Mouse (Mus musculus) ZHBTc4 (cell line): ENCODE data around the gene Ccl27b.
"Not testable (repeated sequence)": the region's sequence is repeated elsewhere in the genome, so short reads cannot be mapped to it uniquely, and the experiment has no call there.

Source experiments
- DNase-seq: peaks from one replicate; pipeline ENCODE4 v3.0.0-alpha.2; 2011; ENCODE audit warnings: low read depth, low spot score

The Ccl27b gene

DNA sequence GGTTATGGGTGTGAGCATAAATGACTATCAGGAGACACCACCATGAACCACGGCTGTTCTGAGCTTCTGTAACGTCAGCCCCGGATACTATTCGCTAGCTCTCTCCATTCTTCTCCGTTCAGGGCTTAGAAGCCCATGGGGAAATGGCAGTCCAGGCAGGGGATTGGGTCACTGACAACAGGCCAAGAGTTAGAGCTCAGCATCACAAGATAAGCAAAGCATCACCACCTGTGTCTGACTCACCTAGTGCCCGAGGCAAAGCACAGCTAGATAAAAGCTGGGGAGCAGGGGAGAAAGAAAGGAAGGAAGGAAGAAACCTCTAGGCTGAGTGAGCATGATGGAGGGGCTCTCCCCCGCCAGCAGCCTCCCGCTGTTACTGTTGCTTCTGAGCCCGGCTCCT is at the start of gene Ccl27b:
Gene Ccl27b, plus strand, starts transcription at position 301 of the 400 bp plus-strand sequence.
- not testable (repeated sequence) for DNase-seq

DNA sequence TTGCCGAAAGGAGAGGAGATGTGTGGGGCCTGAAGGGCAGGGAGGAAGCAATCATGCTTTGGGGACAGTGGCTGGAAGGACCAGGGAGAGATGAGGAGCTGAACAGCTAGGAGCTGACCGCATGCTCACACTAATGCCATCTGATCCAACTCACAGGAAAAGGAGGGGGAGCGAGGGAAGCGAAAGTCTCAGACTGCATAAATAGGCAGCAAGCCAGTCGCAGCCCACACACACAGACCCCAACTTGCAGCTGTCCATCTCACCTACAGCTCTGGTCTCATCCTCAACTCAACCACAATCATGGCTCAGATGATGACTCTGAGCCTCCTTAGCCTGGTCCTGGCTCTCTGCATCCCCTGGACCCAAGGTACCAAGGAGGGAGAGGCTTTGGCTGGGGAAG is 43.2 kb upstream of the Ccl27b start, which contains the start of gene Gm10591:
Gene Gm10591, plus strand, starts transcription at position 301 of the 400 bp plus-strand sequence.
- not testable (repeated sequence) for DNase-seq

GRCm38 (mm10) chr4:42629419-42629818 is 25.6 kb upstream of the Ccl27b start, which contains the start of gene Gm2564:
Gene Gm2564 (plus strand): TSS chr4:42629719.
- not testable (repeated sequence) for DNase-seq

DNA sequence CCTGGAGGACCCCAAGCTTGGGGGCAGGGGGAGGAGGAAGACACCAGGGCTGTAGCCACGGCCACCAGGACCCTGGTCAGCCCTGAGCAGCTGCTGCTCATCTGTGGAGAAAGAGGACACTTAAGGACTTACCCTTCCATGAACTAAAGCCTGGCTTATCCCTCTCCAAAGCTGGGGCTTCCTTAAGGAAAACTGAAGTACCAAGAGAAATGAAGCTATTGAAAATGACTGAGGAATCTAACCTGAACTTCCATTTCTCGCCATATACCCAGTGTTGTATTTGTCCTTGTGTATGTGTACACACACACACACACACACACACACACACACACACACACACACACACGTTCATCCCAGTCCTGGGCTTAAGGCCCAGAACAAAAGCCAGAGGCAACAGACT is 6.7 kb downstream of the Ccl27b start, which contains the start of gene Il11ra2:
Gene Il11ra2, minus strand, starts transcription at position 101 of the 400 bp plus-strand sequence.
- DNase-seq, result not testable (repeated sequence)

DNA sequence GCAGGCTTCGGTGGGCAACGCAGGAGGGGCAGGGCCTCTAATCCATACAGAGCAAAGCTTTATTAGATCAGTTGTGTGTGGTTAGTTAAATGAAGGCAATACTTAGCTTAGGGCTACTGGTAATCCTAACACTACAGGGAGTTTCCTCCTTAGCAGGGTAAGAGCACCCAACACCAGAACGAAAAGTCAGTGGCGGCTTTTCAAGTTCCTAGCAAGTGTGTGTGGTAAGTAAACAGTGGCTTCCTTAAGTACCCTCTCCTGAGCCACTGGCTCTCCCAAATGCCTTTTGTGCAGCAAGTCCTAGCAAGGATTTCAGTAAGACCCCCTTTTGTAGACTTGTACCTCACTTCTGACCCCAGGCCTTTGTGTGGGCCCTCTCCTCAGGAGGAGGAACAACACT is 20.4 kb downstream of the Ccl27b start:
- DNase-seq, result not testable (repeated sequence)

- not testable (repeated sequence) for DNase-seq
Observed at GRCm38 (mm10) chr4:42679365-42679764, 24.3 kb downstream of the Ccl27b start.

- DNase-seq, result not testable (repeated sequence)
Observed at GRCm38 (mm10) chr4:42680374-42681356, 25.6 kb downstream of the Ccl27b start.

- not testable (repeated sequence) for DNase-seq
Observed at GRCm38 (mm10) chr4:42681473-42682182, 26.6 kb downstream of the Ccl27b start.

- not testable (repeated sequence) for DNase-seq
Observed at GRCm38 (mm10) chr4:42682183-42682524, 27.1 kb downstream of the Ccl27b start.
